Mouse (Mus musculus): Measurements from ENCODE around the gene Ppp3ca.

- TF ChIP-seq CTCF (IDR thresholded peaks at IDR 0.05; ENCODE audit: extremely low read depth, insufficient read depth, low read length) (no peak), POLR2A (IDR thresholded peaks at IDR 0.05; ENCODE audit: extremely low read depth, insufficient read depth, low read length) (no peak)
Observed at GRCm38 (mm10) chr3:136708230-136708629, 38.3 kb downstream of the Ppp3ca start.
